Mouse (Mus musculus): ENCODE data around the gene Nkx3-2.

DNA sequence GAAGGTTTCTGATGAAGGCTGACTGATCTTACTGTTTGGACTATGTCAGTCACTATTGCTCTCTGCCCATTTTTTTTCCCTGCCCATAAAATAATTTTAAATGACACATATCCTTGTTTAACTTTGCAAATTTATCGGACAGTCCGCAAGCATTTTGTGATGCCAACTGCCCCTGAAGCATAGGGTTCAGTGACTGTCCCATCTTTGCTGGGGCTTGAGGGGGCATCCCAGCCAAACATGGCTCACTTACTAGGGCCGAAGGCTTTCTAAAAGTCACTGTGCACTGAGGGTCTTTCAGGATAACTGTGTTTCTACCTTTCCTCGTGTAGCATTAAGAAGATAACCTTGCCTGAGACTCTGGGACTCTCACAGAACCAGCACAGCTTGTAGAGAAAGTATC lies 11.6 kb downstream of the Nkx3-2 start:
- TF ChIP-seq HCFC1 (IDR thresholded peaks at IDR 0.05; ENCODE audit: borderline replicate concordance, insufficient read depth, low read length) = no peak
- TF ChIP-seq ZC3H11A (IDR thresholded peaks at IDR 0.05; ENCODE audit: borderline replicate concordance, low read depth, low read length) = no peak
- no peak for TF ChIP-seq CHD2 (IDR thresholded peaks at IDR 0.05; ENCODE audit: low read depth, low read length)
- TF ChIP-seq ZNF384 (IDR thresholded peaks at IDR 0.05; ENCODE audit: low read depth, low read length) = no peak
